Mouse (Mus musculus) embryonic fibroblast, embryonic 13.5 days (primary cell): ENCODE results near the gene Hist1h4n. TPM values are rescaled to one million over a fixed set of nuclear protein-coding genes. Genes with fewer than 3 reads are reported as not detected.
"Not testable (repeated sequence)": the region's sequence is repeated elsewhere in the genome, so short reads cannot be mapped to it uniquely, and the experiment has no call there.

Source experiments
- H3K27ac ChIP-seq: 2 replicates; pipeline ENCODE4 v1.5.1; 2012; ENCODE audit warnings: low read length, control low read depth, inconsistent platforms; ENCODE audit not compliant: insufficient read depth
- H3K4me1 ChIP-seq: 2 replicates; pipeline ENCODE4 v1.6.1; 2011; ENCODE audit warnings: low read length; ENCODE audit not compliant: control insufficient read depth, insufficient read depth
- H3K4me3 ChIP-seq: 2 replicates; pipeline ENCODE4 v1.5.1; 2011; ENCODE audit warnings: mild to moderate bottlenecking, control low read depth, low read length; ENCODE audit not compliant: insufficient read depth
- CTCF ChIP-seq: IDR thresholded peaks from 2 replicates; pipeline ENCODE4 v1.5.1; 2011; ENCODE audit warnings: mild to moderate bottlenecking, control low read depth, low read length, moderate library complexity, borderline replicate concordance; ENCODE audit not compliant: insufficient read depth
- POLR2A ChIP-seq: IDR thresholded peaks from 2 replicates; pipeline ENCODE4 v1.6.1; 2011; ENCODE audit warnings: low read depth, mild to moderate bottlenecking, control low read depth, low read length, moderate library complexity
- polyA plus RNA-seq: library from polyadenylated mRNA; stranded (reverse); fragments of >200 nt; gene quantifications from 2 replicates; pipeline ENCODE4 v1.2.4, GENCODE M21; 2011; ENCODE audit warnings: low read depth; ENCODE audit not compliant: missing spikeins, insufficient read length

Hist1h4n gene
- polyA plus RNA-seq, 1 experiment = 28.6 TPM

DNA sequence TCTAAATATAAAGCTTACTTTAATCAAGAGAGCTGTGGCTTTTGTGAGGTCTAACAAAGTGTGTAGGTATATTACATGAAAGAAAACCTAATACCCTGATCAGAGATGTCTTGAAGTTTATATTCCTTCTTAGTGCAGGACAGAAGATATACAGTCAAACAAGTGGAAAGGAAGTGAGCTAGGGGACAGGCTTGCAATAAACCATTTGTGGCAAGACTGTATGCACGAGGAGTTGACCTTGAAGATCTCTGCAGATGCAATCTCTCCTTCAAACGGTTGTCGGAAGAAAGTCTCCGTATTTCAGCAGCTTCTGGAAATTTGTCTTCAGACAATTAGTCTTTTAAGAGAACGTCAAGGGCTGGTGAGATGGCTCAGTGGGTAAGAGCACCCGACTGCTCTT is 42.1 kb downstream of the Hist1h4n start:
- Histone ChIP-seq H3K27ac (no peak overlapping the region), H3K4me3 (no peak overlapping the region), H3K4me1 (no peaks in the 10 kb centered on the region)
- TF ChIP-seq POLR2A = no peak
- TF ChIP-seq CTCF = no peak

DNA sequence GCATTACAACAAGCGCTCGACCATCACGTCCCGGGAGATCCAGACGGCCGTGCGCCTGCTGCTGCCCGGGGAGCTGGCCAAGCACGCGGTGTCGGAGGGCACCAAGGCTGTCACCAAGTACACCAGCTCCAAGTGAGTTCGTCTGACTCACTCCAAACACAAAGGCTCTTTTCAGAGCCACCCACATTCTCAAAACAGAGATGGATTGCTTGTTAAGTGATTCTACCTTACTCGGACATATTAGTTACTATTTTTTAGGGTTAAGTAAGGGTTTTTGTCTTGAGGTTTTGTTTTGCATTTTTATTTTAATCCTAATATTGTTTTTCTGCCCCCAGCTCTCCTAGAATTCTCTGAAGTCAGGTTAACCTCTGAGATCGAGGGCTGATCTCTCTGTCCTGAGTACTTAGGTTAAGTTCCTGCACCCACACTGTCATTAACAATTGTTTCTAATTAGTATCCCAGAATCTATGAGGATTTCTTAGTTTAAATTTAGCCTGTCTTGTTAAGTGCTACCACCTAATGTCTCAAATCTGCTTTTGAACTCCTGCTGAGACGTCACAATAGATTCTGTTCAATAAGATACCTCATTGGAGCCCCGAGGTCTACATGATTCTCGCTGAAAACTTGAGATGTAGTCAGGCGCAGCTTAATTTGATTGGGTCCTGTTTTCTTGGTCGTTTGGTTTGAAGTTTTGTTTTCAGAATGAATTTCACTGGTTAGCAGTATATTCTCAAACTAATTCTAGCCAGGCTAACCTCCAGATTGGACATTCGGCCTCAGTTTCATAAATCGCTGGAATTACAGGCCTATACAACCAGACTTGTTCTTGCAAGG is 44.0 kb downstream of the Hist1h4n start:
- Histone ChIP-seq H3K4me1 (no peaks in the 10 kb centered on the region), H3K4me3 (peak overlapping the region; percentile 19; the same call in 1 of the 2 replicates), H3K27ac (peak overlapping the region; percentile 85)
- no peak; the same call in 1 of the 2 replicates for TF ChIP-seq POLR2A
- no peak for TF ChIP-seq CTCF

DNA sequence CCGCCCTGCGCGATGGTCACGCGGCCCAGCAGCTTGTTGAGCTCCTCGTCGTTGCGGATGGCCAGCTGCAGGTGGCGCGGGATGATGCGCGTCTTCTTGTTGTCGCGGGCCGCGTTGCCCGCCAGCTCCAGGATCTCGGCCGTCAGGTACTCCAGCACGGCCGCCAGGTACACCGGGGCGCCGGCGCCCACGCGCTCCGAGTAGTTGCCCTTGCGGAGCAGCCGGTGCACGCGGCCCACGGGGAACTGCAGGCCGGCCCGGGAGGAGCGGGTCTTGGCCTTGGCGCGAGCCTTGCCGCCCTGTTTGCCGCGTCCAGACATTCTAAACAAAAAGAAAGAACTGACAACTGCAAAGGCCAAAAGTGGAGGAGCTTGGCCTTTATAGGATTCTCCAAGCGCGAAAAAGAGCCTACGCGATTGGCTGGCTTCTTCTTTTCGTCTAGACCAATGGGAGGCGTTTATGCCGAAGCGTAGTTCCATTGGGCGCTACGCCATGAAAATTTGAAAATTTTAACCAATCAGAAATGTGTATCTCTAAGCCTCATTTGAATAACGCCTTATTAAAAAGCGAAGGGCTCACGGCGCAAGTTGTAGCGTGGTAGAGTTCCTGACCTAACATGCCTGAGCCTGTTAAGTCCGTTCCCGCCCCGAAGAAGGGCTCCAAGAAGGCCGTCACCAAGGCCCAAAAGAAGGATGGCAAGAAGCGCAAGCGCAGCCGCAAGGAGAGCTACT is 44.9 kb downstream of the Hist1h4n start, which contains the start of the genes Hist1h2an and Hist1h2bp:
Gene Hist1h2an, minus strand, starts transcription at position 320 of the 731 bp plus-strand sequence.
Gene Hist1h2bp, plus strand, starts transcription at position 563 of the 731 bp plus-strand sequence.
- peak within 1 kb of the TSS; percentile 19; the same call in 1 of the 2 replicates for H3K4me3 ChIP-seq
- H3K27ac ChIP-seq = peak within 1 kb of the TSS; percentile 85
- TF ChIP-seq POLR2A = peak; percentile 72
- H3K4me1 ChIP-seq = not testable (repeated sequence)

DNA sequence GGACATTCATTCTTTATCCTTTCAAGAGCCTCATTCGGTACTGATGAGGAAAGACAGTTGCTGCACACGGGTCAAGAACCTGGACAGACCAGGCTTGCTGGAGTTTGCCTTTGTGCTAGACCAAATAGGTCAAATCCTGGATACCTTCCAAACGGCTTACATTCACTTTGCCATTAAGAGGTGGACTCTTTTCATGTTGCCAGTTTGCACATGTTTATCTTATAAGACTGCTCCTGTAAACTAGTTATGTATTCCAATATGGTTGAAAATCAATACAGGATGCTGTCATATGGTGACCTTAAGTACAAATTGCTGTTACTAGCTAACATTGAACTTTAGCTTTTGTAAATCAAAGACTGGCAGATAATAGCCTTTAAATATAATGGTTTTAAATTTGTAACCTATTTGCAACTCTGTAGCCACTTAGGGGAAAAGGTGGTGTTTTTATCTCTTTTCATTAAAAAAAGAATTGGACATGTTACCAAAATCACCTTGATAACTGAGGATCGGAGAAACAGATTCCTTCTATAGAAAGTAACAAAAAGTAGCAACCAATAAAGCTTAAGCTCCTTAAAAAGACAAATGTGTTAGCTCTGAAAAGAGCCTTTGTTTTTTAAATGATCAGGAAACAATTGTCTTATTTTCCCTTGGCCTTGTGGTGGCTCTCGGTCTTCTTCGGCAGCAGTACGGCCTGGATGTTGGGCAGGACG is 45.7 kb downstream of the Hist1h4n start:
- peak overlapping the region; percentile 66 for H3K27ac ChIP-seq
- H3K4me1 ChIP-seq = no peaks in the 10 kb centered on the region
- TF ChIP-seq POLR2A (peak; percentile 79), CTCF (no peak)
- peak overlapping the region; percentile 7; the same call in 1 of the 2 replicates for H3K4me3 ChIP-seq

DNA sequence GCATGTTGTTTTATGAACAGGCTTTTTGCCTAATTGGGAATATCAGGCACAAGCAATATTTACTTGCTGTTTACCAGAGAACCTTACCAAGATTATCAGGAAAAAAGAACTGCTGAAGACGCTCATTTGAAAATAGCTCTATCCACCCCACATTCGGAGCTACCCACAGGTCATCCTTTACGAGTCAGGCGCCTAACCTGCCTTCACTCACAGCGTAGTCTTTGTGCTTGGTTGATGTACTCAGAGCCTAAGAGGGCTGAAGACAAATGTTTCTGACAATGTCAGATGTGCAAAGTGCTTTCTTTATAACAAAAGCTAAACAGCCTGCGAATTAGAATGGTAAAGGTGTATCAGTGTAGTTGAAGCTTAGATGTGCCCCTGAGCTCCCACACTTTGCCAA is 47.7 kb downstream of the Hist1h4n start:
- Histone ChIP-seq H3K27ac (peak overlapping the region; percentile 91), H3K4me3 (no peak overlapping the region), H3K4me1 (no peaks in the 10 kb centered on the region)
- TF ChIP-seq CTCF (no peak), POLR2A (no peak)

DNA sequence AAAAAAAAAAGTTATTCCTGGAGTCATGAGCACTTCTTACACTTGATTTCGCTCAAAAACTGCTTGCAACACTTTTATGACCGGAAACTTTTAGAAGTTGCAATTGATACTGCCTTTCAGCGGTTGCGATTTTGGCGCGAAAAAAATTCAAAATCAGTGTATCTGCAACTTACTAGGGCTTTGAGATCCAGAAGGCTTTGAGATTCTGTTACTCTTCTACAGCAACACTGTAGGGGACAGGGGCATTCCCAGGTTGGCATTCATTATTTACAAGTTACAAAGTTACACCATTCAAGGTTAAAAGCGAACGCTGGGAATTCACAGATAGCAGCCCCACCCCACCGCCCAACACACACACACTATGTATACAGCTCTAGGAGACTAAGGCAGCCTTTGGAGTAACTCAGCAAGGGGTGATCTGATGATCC is 48.2 kb downstream of the Hist1h4n start:
- TF ChIP-seq POLR2A = no peak
- TF ChIP-seq CTCF = no peak
- H3K4me1 ChIP-seq = no peaks in the 10 kb centered on the region
- peak overlapping the region; percentile 91 for H3K27ac ChIP-seq
- H3K4me3 ChIP-seq = no peak overlapping the region

DNA sequence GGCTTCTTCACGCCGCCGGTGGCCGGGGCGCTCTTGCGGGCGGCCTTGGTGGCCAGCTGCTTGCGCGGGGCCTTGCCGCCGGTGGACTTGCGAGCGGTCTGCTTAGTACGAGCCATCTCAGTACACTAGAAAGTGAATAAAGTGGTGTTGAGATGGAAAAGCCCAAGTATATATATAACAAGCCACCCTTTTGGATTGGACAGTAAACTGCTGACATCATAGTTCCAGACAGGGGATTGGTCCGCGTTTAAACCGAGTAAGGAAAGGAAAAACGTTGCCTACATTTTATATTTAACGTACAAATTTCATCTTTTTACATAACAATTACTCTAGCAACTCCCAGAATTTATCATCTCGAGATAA is 48.8 kb downstream of the Hist1h4n start, which contains the start of gene Hist1h3i:
Gene Hist1h3i, minus strand, starts transcription at position 116 of the 363 bp plus-strand sequence.
- peak within 1 kb of the TSS; percentile 46 for H3K4me3 ChIP-seq
- no peaks in the 10 kb centered on the region for H3K4me1 ChIP-seq
- peak within 1 kb of the TSS; percentile 96 for H3K27ac ChIP-seq
- TF ChIP-seq CTCF (no peak), POLR2A (no peak; the same call in none of the 2 replicates)

DNA sequence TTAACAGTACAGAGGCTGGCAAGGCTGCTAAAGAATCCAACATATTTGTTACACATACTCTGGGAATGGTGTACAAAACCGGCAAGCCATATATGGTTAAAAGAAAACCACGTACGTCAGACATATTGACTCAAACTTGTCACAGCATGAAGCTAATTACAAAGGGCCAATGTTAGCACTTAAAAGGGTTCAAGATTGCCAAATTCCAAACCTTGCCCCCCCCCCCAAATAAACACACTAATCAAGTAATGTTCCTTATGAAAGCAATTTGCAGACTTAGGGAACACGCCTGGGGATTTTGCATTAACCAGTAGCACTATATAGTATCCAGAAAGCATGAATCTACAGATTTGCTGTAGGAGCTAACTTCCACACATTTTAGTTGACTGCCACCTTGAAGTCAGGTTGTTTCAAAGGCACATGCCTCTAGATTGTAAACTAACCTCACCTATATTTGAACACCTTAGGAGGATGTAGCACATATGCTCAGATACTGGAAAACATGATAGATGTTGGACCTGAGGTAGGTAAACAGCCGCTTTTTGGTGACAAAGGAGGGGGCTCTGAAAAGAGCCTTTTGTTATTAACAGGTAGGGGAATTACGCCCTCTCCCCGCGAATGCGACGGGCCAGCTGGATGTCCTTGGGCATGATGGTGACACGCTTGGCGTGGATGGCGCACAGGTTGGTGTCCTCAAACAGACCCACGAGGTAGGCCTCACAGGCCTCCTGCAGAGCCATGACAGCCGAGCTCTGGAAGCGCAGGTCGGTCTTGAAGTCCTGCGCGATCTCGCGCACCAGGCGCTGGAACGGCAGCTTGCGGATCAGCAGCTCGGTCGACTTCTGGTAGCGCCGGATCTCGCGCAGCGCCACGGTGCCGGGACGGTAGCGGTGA is 49.4 kb downstream of the Hist1h4n start:
- Histone ChIP-seq H3K27ac (peak overlapping the region; percentile 96), H3K4me3 (peak overlapping the region; percentile 46)
- peak; percentile 87 for TF ChIP-seq POLR2A
- not testable (repeated sequence) for H3K4me1 ChIP-seq

Other genes with a start within 250 kb of the Hist1h4n start
- not detected in 2 replicates for gene Olfr1362, start 218.2 kb downstream of the Hist1h4n start, polyA plus RNA-seq
- gene Olfr11, start 189.7 kb downstream of the Hist1h4n start, polyA plus RNA-seq = not detected in 2 replicates
- not detected in 2 replicates for gene Olfr1361, start 168.8 kb downstream of the Hist1h4n start, polyA plus RNA-seq
- not detected in 2 replicates for gene Olfr1360, start 154.8 kb downstream of the Hist1h4n start, polyA plus RNA-seq
- not detected in 2 replicates for gene Olfr1359, start 134.1 kb downstream of the Hist1h4n start, polyA plus RNA-seq
- gene Hist1h2bl, start 116.1 kb downstream of the Hist1h4n start, polyA plus RNA-seq = 3.5 TPM in 1 of 2 replicates, not detected in the other
- 5.0 TPM in 1 of 2 replicates, not detected in the other for gene Hist1h2ai, start 115.8 kb downstream of the Hist1h4n start, polyA plus RNA-seq
- gene Hist1h3h, start 114.5 kb downstream of the Hist1h4n start, polyA plus RNA-seq = 3.4 TPM in 1 of 2 replicates, not detected in the other
- 5.5 and 9.1 TPM in 2 replicates for gene Hist1h2bm, start 110.2 kb downstream of the Hist1h4n start, polyA plus RNA-seq
- 2.6 and 4.1 TPM in 2 replicates for gene Hist1h4j, start 97.1 kb downstream of the Hist1h4n start, polyA plus RNA-seq
- gene Hist1h4k, start 81.7 kb downstream of the Hist1h4n start, polyA plus RNA-seq = 1.9 and 7.3 TPM in 2 replicates
- gene Hist1h2ak, start 78.4 kb downstream of the Hist1h4n start, polyA plus RNA-seq = 5.3 TPM in 1 of 2 replicates, not detected in the other
- 2.4 and 9.6 TPM in 2 replicates for gene Hist1h2bn, start 78.1 kb downstream of the Hist1h4n start, polyA plus RNA-seq
- 2.3 and 7.8 TPM in 2 replicates for gene Hist1h1b, start 51.6 kb downstream of the Hist1h4n start, polyA plus RNA-seq
- 4.3 and 8.6 TPM in 2 replicates for gene Hist1h3i, start 48.8 kb downstream of the Hist1h4n start, polyA plus RNA-seq
- not detected in 2 replicates for gene Hist1h2an, start 45.0 kb downstream of the Hist1h4n start, polyA plus RNA-seq
- 1.0 TPM in 1 of 2 replicates, not detected in the other for gene Hist1h2bp, start 44.7 kb downstream of the Hist1h4n start, polyA plus RNA-seq
- gene Hist1h2bq, start 22.0 kb downstream of the Hist1h4n start, polyA plus RNA-seq = 1.0 and 2.3 TPM in 2 replicates
- gene Hist1h2ao, start 21.7 kb downstream of the Hist1h4n start, polyA plus RNA-seq = not detected in 2 replicates
- not detected in 2 replicates for gene Hist1h4m, start 20.4 kb downstream of the Hist1h4n start, polyA plus RNA-seq
- 18.2 and 27.0 TPM in 2 replicates for gene Hist1h2ap, start 1.3 kb upstream of the Hist1h4n start, polyA plus RNA-seq
- 1.9 TPM in 1 of 2 replicates, not detected in the other for gene Hist1h2br, start 1.5 kb upstream of the Hist1h4n start, polyA plus RNA-seq
- gene Zfp184, start 112.9 kb upstream of the Hist1h4n start, polyA plus RNA-seq = 2.9 and 5.0 TPM in 2 replicates
- gene Pom121l2, start 149.0 kb upstream of the Hist1h4n start, polyA plus RNA-seq = 0.23 and 0.32 TPM in 2 replicates
- 0.37 and 0.98 TPM in 2 replicates for gene Prss16, start 177.5 kb upstream of the Hist1h4n start, polyA plus RNA-seq
- gene Hist1h2ah, start 203.4 kb upstream of the Hist1h4n start, polyA plus RNA-seq = 1.3 TPM in 1 of 2 replicates, not detected in the other
- 16.3 and 22.3 TPM in 2 replicates for gene Hist1h2bk, start 203.7 kb upstream of the Hist1h4n start, polyA plus RNA-seq
- 5.6 and 9.1 TPM in 2 replicates for gene Hist1h4i, start 209.2 kb upstream of the Hist1h4n start, polyA plus RNA-seq
- gene Hist1h2ag, start 210.7 kb upstream of the Hist1h4n start, polyA plus RNA-seq = 2.6 TPM in 1 of 2 replicates, not detected in the other
- 4.1 and 8.4 TPM in 2 replicates for gene Hist1h2bj, start 211.0 kb upstream of the Hist1h4n start, polyA plus RNA-seq